Mouse (Mus musculus): Measurements from ENCODE around the gene Yipf7. TPM values are rescaled to one million over a fixed set of nuclear protein-coding genes. Genes with fewer than 3 reads are reported as not detected.

The Yipf7 gene
- total RNA-seq (2021): not detected
- long read RNA-seq, experiment 1: 0 reads
- long read RNA-seq, experiment 2: 0 reads

- peak; percentile 13 to 15 for DNase-seq (ENCODE audit: low spot score in 2 of 2)
These were observed at the start of gene Yipf7 for GRCm38 (mm10) chr5:69542489-69542888. Gene Yipf7 (minus strand): TSS chr5:69542648.

GRCm38 (mm10) chr5:69591640-69592461, 49.4 kb upstream of the Yipf7 start, which contains the start of gene Gnpda2:
Gene Gnpda2 (minus strand): TSS chr5:69592340.
- DNase-seq (ENCODE audit: low spot score in 2 of 2): peak; percentile 87 to 92

GRCm38 (mm10) chr5:69557404-69557935, 15.0 kb upstream of the Yipf7 start:
- no peak for DNase-seq (ENCODE audit: low spot score in 2 of 2)

- DNase-seq (ENCODE audit: low spot score in 2 of 2): peak; percentile 96 to 97
These were observed 14.4 kb upstream of the Yipf7 start, which contains the start of gene Guf1 for GRCm38 (mm10) chr5:69556628-69557403. Gene Guf1 (plus strand): TSS chr5:69556923.

- DNase-seq (ENCODE audit: low spot score in 2 of 2): no peak
These were observed 768 bp downstream of the Yipf7 start for GRCm38 (mm10) chr5:69541680-69542079.

- DNase-seq (ENCODE audit: low spot score in 2 of 2): no peak
These were observed 18.5 kb downstream of the Yipf7 start for GRCm38 (mm10) chr5:69523944-69524343.

GRCm38 (mm10) chr5:69522064-69522463, 20.4 kb downstream of the Yipf7 start:
- DNase-seq (ENCODE audit: low spot score in 2 of 2): no peak

GRCm38 (mm10) chr5:69520661-69521278, 21.7 kb downstream of the Yipf7 start:
- peak; percentile 66 to 75 for DNase-seq (ENCODE audit: low spot score in 2 of 2)

- no peak for DNase-seq (ENCODE audit: low spot score in 2 of 2)
These were observed 30.2 kb downstream of the Yipf7 start for GRCm38 (mm10) chr5:69512203-69512602.

GRCm38 (mm10) chr5:69511631-69512030, 30.8 kb downstream of the Yipf7 start:
- no peak for DNase-seq (ENCODE audit: low spot score in 2 of 2)

- DNase-seq (ENCODE audit: low spot score in 2 of 2): no peak
These were observed 35.4 kb downstream of the Yipf7 start for GRCm38 (mm10) chr5:69507045-69507444.

- DNase-seq (ENCODE audit: low spot score in 2 of 2): no peak
These were observed 53.4 kb downstream of the Yipf7 start for GRCm38 (mm10) chr5:69489046-69489445.

- DNase-seq (ENCODE audit: low spot score in 2 of 2): no peak
These were observed 74.9 kb downstream of the Yipf7 start for GRCm38 (mm10) chr5:69467520-69467919.

Other genes starting within 250 kb of the Yipf7 start
- 1 to 10 TPM; 8.3 to 8.9 TPM for gene Kctd8, start 201.0 kb downstream of the Yipf7 start, total RNA-seq (2021)
- gene Guf1, start 14.3 kb upstream of the Yipf7 start, total RNA-seq (2021): 10 to 100 TPM; 20.7 to 21.6 TPM
- gene Gnpda2, start 49.7 kb upstream of the Yipf7 start, total RNA-seq (2021): 10 to 100 TPM; 19.9 to 20.6 TPM